Mouse (Mus musculus): ENCODE data around the gene Mab21l1. TPM values are rescaled to one million over a fixed set of nuclear protein-coding genes. Genes with fewer than 3 reads are reported as not detected.

The Mab21l1 gene
- polyA plus RNA-seq, 1 experiment: not detected

- Histone ChIP-seq H3K27ac (ENCODE audit: insufficient read depth, low read depth, low read length) (no peak overlapping the region), H3K4me3 (ENCODE audit: insufficient read depth, low read length) (no peak overlapping the region), H3K4me1 (ENCODE audit: control insufficient read depth, insufficient read depth, low read length) (no peaks in the 10 kb centered on the region)
- TF ChIP-seq CTCF (IDR thresholded peaks at IDR 0.05; ENCODE audit: low read depth, low read length) (no peak), POLR2A (IDR thresholded peaks at IDR 0.05; ENCODE audit: borderline replicate concordance, low read depth, low read length) (no peak)
Measured at GRCm38 (mm10) chr3:55794768-55795167, 12.5 kb downstream of the Mab21l1 start.

DNA sequence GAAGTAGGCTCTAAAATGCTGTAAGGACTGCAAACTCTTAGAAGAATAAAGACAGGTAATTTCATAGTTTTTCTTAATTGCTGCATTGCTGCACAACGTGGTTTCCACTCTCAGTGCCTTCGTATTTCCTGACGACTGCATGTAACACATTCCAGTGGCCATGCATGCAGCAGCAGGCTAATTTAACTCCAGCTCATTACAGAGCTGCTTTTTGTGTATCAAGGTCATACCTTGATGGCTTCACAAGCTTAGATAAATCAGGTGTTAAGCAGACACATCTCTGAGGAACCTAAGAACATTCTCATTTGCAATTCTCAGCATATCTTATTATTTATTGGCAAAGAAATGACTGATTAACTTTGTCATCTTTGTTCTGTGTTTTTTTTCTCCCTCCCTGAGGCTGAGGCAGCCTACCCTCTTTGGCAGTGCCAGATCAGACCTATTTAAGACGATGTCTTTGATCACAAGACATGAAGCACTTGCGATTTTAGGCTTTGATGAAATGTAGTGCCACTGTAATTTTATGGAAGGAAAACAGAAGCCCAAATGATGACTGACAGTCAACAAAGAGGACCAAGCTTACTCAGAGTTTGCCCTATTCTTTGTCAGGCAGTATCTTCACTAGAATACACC lies 32.8 kb downstream of the Mab21l1 start:
- H3K4me1 ChIP-seq (ENCODE audit: control insufficient read depth, insufficient read depth, low read length): peaks cover 15% of the 10 kb centered on the region
- TF ChIP-seq CTCF (IDR thresholded peaks at IDR 0.05; ENCODE audit: low read depth, low read length): no peak

GRCm38 (mm10) chr3:55816096-55816495 lies 33.8 kb downstream of the Mab21l1 start:
- TF ChIP-seq CTCF (IDR thresholded peaks at IDR 0.05; ENCODE audit: low read depth, low read length) (no peak), POLR2A (IDR thresholded peaks at IDR 0.05; ENCODE audit: borderline replicate concordance, low read depth, low read length) (no peak)
- Histone ChIP-seq H3K4me3 (ENCODE audit: insufficient read depth, low read length) (no peak overlapping the region), H3K4me1 (ENCODE audit: control insufficient read depth, insufficient read depth, low read length) (peaks cover 15% of the 10 kb centered on the region), H3K27ac (ENCODE audit: insufficient read depth, low read depth, low read length) (no peak overlapping the region)

More for the DNA sequence above, 32.8 kb downstream of the Mab21l1 start:
- Histone ChIP-seq H3K4me3 (ENCODE audit: insufficient read depth, low read length) (no peak overlapping the region), H3K27ac (ENCODE audit: insufficient read depth, low read depth, low read length) (no peak overlapping the region)

GRCm38 (mm10) chr3:55816638-55817375 lies 34.5 kb downstream of the Mab21l1 start:
- peak overlapping the region; percentile 78 for H3K27ac ChIP-seq (ENCODE audit: insufficient read depth, low read depth, low read length)
- H3K4me3 ChIP-seq (ENCODE audit: insufficient read depth, low read length): peak overlapping the region; percentile 39
- H3K4me1 ChIP-seq (ENCODE audit: control insufficient read depth, insufficient read depth, low read length): peaks cover 15% of the 10 kb centered on the region
- no peak for TF ChIP-seq POLR2A (IDR thresholded peaks at IDR 0.05; ENCODE audit: borderline replicate concordance, low read depth, low read length)
- TF ChIP-seq CTCF (IDR thresholded peaks at IDR 0.05; ENCODE audit: low read depth, low read length): no peak

GRCm38 (mm10) chr3:55818082-55818481 lies 35.8 kb downstream of the Mab21l1 start:
- no peak overlapping the region for H3K4me3 ChIP-seq (ENCODE audit: insufficient read depth, low read length)

DNA sequence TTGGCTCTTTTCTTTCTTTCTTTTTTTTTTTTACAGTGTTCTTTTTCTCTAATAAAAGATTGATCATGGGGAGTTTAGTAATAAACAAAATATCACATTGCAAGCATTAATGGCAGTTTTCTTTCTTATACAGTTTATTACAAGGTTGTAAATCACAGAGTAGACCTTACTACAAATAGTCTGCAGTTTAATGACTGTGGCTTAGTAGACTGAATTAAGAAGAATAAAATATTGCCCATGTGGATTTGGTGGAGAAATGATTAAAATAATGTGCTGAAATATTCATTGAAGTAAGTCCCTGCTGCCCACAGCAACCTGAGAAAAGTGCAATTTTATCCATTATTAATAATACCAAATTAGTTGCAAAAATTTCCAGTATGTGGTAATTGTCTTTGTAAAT lies 37.3 kb downstream of the Mab21l1 start:
- no peak overlapping the region for H3K4me3 ChIP-seq (ENCODE audit: insufficient read depth, low read length)
- H3K4me1 ChIP-seq (ENCODE audit: control insufficient read depth, insufficient read depth, low read length): peaks cover 15% of the 10 kb centered on the region
- TF ChIP-seq POLR2A (IDR thresholded peaks at IDR 0.05; ENCODE audit: borderline replicate concordance, low read depth, low read length) (no peak), CTCF (IDR thresholded peaks at IDR 0.05; ENCODE audit: low read depth, low read length) (no peak)
- H3K27ac ChIP-seq (ENCODE audit: insufficient read depth, low read depth, low read length): no peak overlapping the region

More at GRCm38 (mm10) chr3:55818082-55818481, 35.8 kb downstream of the Mab21l1 start:
- no peak for TF ChIP-seq POLR2A (IDR thresholded peaks at IDR 0.05; ENCODE audit: borderline replicate concordance, low read depth, low read length)
- TF ChIP-seq CTCF (IDR thresholded peaks at IDR 0.05; ENCODE audit: low read depth, low read length): no peak
- peaks cover 15% of the 10 kb centered on the region for H3K4me1 ChIP-seq (ENCODE audit: control insufficient read depth, insufficient read depth, low read length)
- no peak overlapping the region for H3K27ac ChIP-seq (ENCODE audit: insufficient read depth, low read depth, low read length)

GRCm38 (mm10) chr3:55824864-55825263 lies 42.6 kb downstream of the Mab21l1 start:
- TF ChIP-seq CTCF (IDR thresholded peaks at IDR 0.05; ENCODE audit: low read depth, low read length) (no peak), POLR2A (IDR thresholded peaks at IDR 0.05; ENCODE audit: borderline replicate concordance, low read depth, low read length) (no peak)
- Histone ChIP-seq H3K4me1 (ENCODE audit: control insufficient read depth, insufficient read depth, low read length) (peaks cover 13% of the 10 kb centered on the region), H3K27ac (ENCODE audit: insufficient read depth, low read depth, low read length) (no peak overlapping the region), H3K4me3 (ENCODE audit: insufficient read depth, low read length) (no peak overlapping the region)

DNA sequence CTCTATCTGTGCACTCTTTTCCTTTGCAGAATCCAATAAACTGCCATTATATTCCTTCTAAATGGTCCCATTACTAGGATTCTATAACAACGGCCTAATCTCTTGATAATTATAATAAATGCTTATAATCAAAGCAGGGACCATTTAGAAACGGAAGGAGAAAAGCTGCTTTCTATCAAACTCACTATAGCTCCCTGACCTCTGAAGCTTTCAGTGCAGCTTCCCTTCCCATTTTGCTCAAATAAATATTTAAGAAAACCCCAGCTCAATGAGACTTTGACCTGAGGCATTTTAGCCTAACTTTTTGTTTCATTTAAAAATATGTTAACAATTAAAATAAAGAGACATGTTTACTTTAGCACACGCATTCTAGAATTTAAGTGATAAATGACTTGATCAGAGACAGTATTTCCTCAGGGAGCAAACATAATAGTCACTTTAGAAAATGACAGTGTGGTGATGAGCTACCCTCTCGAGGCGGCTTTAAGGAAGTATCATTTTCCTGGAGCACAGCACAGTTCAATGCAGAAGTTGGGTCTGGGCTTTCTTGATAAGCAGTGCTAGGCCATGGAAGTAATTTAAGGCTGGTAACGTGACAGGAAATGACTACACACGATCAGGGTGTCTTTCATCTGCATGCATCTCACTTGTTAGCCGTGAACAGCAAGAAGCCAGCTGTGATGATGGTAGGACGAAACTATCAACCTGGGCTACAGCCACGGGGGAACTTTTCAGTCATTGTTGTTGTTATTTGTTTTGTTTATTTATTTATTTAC lies 46.4 kb downstream of the Mab21l1 start:
- Histone ChIP-seq H3K4me3 (ENCODE audit: insufficient read depth, low read length) (no peak overlapping the region), H3K4me1 (ENCODE audit: control insufficient read depth, insufficient read depth, low read length) (peaks cover 13% of the 10 kb centered on the region), H3K27ac (ENCODE audit: insufficient read depth, low read depth, low read length) (0 out of 2 replicates have a peak overlapping the region, but pooled peaks have one; percentile 28)
- TF ChIP-seq CTCF (IDR thresholded peaks at IDR 0.05; ENCODE audit: low read depth, low read length) (no peak), POLR2A (IDR thresholded peaks at IDR 0.05; ENCODE audit: borderline replicate concordance, low read depth, low read length) (no peak)

DNA sequence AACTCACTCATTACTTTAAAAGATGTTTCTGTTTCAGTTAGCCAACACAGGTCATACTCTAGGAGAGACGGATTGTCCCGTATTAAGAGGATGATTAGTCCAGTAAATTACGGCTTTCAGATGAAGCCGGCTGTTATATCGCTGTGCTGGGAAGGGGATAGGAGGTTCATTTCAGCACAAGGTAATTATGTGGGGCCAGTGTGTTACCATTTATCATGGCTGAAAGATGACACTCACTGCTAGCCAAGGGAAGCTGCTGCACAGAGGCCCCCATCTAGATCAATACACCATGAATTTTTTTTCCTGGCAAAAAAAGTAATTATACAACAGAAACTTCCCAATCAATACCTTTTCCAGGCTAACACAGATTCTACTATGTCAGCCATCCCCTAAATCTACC lies 47.9 kb downstream of the Mab21l1 start:
- Histone ChIP-seq H3K4me3 (ENCODE audit: insufficient read depth, low read length) (no peak overlapping the region), H3K27ac (ENCODE audit: insufficient read depth, low read depth, low read length) (no peak overlapping the region), H3K4me1 (ENCODE audit: control insufficient read depth, insufficient read depth, low read length) (peaks cover 13% of the 10 kb centered on the region)
- TF ChIP-seq CTCF (IDR thresholded peaks at IDR 0.05; ENCODE audit: low read depth, low read length): no peak
- TF ChIP-seq POLR2A (IDR thresholded peaks at IDR 0.05; ENCODE audit: borderline replicate concordance, low read depth, low read length): no peak
